Mouse (Mus musculus): ENCODE results near the gene Zmiz1. TPM values are rescaled to one million over a fixed set of nuclear protein-coding genes. Genes with fewer than 3 reads are reported as not detected.
A peak's percentile ranks its signal among the peaks of the same experiment; 100 is the strongest.

Zmiz1 gene
- polyA plus RNA-seq, 1 experiment from 2014 or later, result 42.2 TPM

DNA sequence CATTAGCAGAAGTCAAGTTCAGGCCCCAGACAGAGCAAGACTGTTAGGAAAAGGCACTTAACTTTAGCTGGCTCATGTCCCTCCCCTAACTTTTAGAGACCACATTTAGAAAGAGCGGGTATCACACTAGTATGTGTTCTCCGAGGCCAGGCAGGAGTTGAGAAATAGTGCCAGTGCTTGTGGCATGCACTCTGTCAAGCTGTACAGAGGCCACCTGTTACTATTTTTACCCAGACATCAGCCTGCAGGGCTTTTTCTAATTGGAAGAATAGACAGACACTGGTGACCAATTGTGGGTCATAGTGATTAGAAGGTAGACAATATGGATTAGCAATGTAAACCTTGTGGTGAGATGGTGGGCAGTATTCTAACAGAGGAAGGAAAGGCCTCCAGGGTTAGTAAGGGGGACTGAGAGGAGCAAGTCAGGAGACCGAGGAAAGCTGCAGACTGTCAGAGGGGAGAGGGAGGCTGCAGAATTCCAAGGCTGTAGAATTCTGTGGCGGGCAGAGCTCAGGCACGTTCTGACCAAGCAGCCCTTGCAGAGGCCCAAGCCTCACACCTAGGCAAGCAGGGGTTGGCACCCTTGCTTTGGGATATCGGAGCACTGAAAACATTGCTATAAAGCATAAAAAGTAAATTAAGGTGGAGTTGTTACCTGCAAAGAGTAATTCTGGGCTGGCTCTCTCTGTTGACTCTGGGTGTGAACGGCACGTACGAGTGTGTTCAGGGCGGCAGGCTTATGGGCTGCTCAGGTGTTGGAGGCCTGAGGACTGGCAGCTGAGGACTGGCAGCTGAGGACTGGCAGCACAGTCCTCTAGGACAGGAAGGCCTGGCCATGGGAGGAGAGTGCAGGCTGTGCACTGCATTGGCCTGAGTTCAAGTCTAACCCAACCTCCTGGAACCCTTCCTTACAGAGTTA, 228.3 kb downstream of the Zmiz1 start:
- no peak for DNase-seq (ENCODE audit: low spot score)
- Histone ChIP-seq H3K27me3 (ENCODE audit: low read depth, poor library complexity, severe bottlenecking) (no peaks in the 10 kb centered on the region), H3K27ac (replicated peaks) (no peak overlapping the region), H3K4me1 (no peaks in the 10 kb centered on the region), H3K9me3 (replicated peaks) (no peaks in the 10 kb centered on the region), H3K36me3 (no peaks in the 10 kb centered on the region), H3K4me3 (no peak overlapping the region)
- WGBS, result 84% methylated on average over 10 of the region's 10 CpGs

- H3K9me3 ChIP-seq (replicated peaks), result no peaks in the 10 kb centered on the region
- WGBS, result 81% methylated on average over 6 of the region's 6 CpGs
- peaks cover 29% of the 10 kb centered on the region for H3K36me3 ChIP-seq
- no peak for DNase-seq (ENCODE audit: low spot score)
- H3K4me1 ChIP-seq, result peaks cover 31% of the 10 kb centered on the region
- no peaks in the 10 kb centered on the region for H3K27me3 ChIP-seq (ENCODE audit: low read depth, poor library complexity, severe bottlenecking)
- H3K4me3 ChIP-seq, result peak overlapping the region; percentile 93
- H3K27ac ChIP-seq (replicated peaks), result peak overlapping the region; percentile 89
Measured at GRCm38 (mm10) chr14:25693271-25693887, 234.4 kb downstream of the Zmiz1 start.

DNA sequence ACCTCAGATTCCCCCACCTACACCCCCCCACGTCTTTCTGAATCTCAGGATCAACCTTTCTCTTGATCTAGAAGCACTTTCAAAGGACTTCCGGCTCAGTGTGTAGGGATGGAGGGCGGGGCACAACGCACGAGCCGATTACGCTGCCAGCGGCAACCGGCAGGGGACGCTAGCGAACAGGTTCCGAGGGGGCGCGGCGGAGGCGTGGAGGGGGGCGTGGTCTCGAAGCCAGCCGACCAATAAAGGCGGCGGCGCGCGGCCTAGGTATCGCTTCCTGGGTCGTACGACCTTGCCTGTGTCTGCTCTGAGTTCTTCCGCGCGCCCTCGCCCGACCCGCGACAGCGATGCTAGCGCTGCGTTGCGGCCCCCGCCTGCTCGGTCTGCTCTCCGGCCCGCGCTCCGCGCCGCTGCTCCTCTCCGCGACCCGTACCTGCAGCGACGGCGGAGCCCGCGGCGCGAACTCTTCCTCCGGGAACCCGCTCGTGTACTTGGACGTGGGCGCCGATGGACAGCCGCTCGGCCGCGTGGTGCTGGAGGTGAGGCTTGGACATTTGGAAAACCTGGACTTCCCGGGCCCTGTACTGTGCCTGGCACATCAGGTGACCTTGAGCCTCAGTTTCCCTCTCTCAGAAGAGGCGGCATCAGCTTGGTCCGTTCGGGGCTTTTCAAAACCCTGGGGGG, 235.0 kb downstream of the Zmiz1 start, which contains the start of gene Ppif:
Ppif (plus strand) TSS at position 267 of the 681 bp plus-strand sequence.
- peak within 1 kb of the TSS; percentile 93 for H3K4me3 ChIP-seq
- under 1% methylated on average over 70 of the region's 70 CpGs for WGBS
- peak within 1 kb of the TSS; percentile 89 for H3K27ac ChIP-seq (replicated peaks)

DNA sequence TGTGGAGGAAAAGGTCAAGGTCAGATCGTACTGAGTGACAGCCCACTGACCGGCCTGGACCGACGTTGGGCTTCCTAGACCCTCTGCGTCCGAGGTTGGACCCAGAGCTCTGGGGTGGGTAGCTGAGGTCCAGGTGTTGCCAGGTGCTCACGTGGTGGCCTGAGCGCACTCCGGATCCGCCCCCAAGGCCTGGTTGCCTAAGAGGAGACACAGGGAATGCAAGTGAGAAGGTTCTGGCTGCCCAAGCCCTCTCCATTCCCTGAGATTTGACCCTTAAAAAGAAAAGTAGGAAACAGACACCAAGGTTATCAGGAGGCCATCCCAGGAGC, 235.5 kb downstream of the Zmiz1 start:
- peak overlapping the region; percentile 89 for H3K27ac ChIP-seq (replicated peaks)
- peak overlapping the region; percentile 93 for H3K4me3 ChIP-seq
- peaks cover 41% of the 10 kb centered on the region for H3K36me3 ChIP-seq
- DNase-seq (ENCODE audit: low spot score), result no peak
- under 1% methylated on average over 10 of the region's 10 CpGs for WGBS
- H3K9me3 ChIP-seq (replicated peaks), result no peaks in the 10 kb centered on the region
- peaks cover 31% of the 10 kb centered on the region for H3K4me1 ChIP-seq
- no peaks in the 10 kb centered on the region for H3K27me3 ChIP-seq (ENCODE audit: low read depth, poor library complexity, severe bottlenecking)

More for the DNA sequence above, 235.0 kb downstream of the Zmiz1 start, which contains the start of gene Ppif:
- H3K27me3 ChIP-seq (ENCODE audit: low read depth, poor library complexity, severe bottlenecking), result no peaks in the 10 kb centered on the region
- no peaks in the 10 kb centered on the region for H3K9me3 ChIP-seq (replicated peaks)
- peaks cover 31% of the 10 kb centered on the region for H3K4me1 ChIP-seq
- H3K36me3 ChIP-seq, result peaks cover 36% of the 10 kb centered on the region
- peak; percentile 97 for DNase-seq (ENCODE audit: low spot score)

DNA sequence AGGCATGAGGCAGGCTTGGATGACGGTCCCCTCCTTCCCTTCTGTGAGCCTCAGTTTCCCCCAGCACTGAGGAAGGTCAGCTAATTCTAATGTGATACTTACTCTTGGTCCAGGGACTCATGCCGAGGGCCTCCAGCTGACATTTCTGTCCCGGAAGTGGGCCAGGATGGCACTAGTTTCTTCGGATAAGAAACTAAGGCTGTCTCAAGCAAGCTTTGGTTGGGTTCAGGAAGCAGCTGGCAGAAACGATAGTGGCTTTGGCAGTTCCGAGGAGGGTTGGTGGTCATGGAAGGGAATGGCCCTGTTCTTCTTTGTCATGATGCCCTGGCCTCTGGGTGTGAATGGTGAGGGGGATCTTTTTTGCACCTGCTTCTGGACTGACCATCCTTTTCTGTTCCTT, 236.1 kb downstream of the Zmiz1 start:
- no peaks in the 10 kb centered on the region for H3K27me3 ChIP-seq (ENCODE audit: low read depth, poor library complexity, severe bottlenecking)
- H3K27ac ChIP-seq (replicated peaks), result peak overlapping the region; percentile 89; the same call in 1 of the 2 replicates
- H3K9me3 ChIP-seq (replicated peaks), result no peaks in the 10 kb centered on the region
- 82% methylated on average over 6 of the region's 6 CpGs for WGBS
- H3K4me3 ChIP-seq, result peak overlapping the region; percentile 93
- peaks cover 31% of the 10 kb centered on the region for H3K4me1 ChIP-seq
- peaks cover 46% of the 10 kb centered on the region for H3K36me3 ChIP-seq
- no peak for DNase-seq (ENCODE audit: low spot score)

DNA sequence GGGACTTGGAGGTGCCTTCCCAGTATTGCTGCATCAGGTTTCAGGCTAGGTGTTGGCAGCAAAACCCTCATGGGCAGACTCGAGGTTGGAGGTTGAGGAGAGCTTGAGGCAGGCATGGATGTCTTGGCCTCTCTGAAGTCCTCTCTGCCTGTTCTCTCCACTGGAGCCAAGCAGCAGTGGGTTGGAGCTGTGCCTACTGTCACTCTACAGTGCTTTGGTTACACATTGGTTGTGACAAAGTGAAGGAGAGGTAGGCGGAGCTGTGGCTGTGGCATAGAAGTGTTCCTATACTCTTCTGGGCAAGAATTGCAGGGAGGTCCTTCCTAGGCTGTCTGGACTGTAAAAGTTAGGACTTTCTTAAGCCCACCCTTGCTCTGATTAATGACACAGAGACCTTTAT, 237.4 kb downstream of the Zmiz1 start:
- WGBS, result 88% methylated on average over 2 of the region's 2 CpGs
- peaks cover 49% of the 10 kb centered on the region for H3K36me3 ChIP-seq

DNA sequence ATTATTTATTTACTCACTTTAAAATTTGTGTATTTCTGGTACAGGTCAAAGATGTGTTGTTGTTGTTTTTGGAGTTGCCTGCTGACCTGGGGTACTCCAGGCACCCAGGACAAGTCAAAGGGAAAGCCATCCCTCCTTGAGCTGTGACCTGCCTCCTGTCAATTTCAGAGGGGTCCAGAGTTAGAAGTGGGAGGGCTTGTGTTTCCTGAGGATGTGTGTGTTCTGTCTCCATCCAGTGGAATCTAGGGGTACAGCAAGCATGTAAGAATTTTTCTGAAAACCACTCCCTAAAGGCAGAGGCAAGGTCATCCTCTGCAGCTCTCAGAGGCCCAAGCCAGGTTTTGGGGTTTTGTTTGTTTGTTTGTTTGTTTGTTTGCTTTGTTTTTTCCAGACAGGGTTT, 243.0 kb downstream of the Zmiz1 start:
- no peaks in the 10 kb centered on the region for H3K27me3 ChIP-seq (ENCODE audit: low read depth, poor library complexity, severe bottlenecking)
- no peak overlapping the region for H3K4me3 ChIP-seq
- DNase-seq (ENCODE audit: low spot score), result no peak
- H3K27ac ChIP-seq (replicated peaks), result no peak overlapping the region
- no peaks in the 10 kb centered on the region for H3K9me3 ChIP-seq (replicated peaks)
- no peaks in the 10 kb centered on the region for H3K4me1 ChIP-seq
- H3K36me3 ChIP-seq, result peaks cover 34% of the 10 kb centered on the region

More for the DNA sequence above, 237.4 kb downstream of the Zmiz1 start:
- Histone ChIP-seq H3K27me3 (ENCODE audit: low read depth, poor library complexity, severe bottlenecking) (no peaks in the 10 kb centered on the region), H3K4me3 (no peak overlapping the region), H3K27ac (replicated peaks) (no peak overlapping the region), H3K9me3 (replicated peaks) (no peaks in the 10 kb centered on the region), H3K4me1 (peaks cover 31% of the 10 kb centered on the region)
- DNase-seq (ENCODE audit: low spot score), result no peak

- Histone ChIP-seq H3K27ac (replicated peaks) (no peak overlapping the region; the same call in 1 of the 2 replicates), H3K4me1 (peaks cover 40% of the 10 kb centered on the region), H3K9me3 (replicated peaks) (no peaks in the 10 kb centered on the region), H3K27me3 (ENCODE audit: low read depth, poor library complexity, severe bottlenecking) (no peaks in the 10 kb centered on the region), H3K36me3 (no peaks in the 10 kb centered on the region), H3K4me3 (no peak overlapping the region)
- WGBS, result 70% methylated on average over 5 of the region's 5 CpGs
- no peak for DNase-seq (ENCODE audit: low spot score)
Measured at GRCm38 (mm10) chr14:25707691-25708181, 248.8 kb downstream of the Zmiz1 start.

GRCm38 (mm10) chr14:25708451-25708850, 249.5 kb downstream of the Zmiz1 start:
- Histone ChIP-seq H3K27ac (replicated peaks) (peak overlapping the region; percentile 60), H3K4me3 (no peak overlapping the region), H3K27me3 (ENCODE audit: low read depth, poor library complexity, severe bottlenecking) (no peaks in the 10 kb centered on the region), H3K36me3 (no peaks in the 10 kb centered on the region), H3K4me1 (peaks cover 42% of the 10 kb centered on the region), H3K9me3 (replicated peaks) (no peaks in the 10 kb centered on the region)
- no peak for DNase-seq (ENCODE audit: low spot score)
- WGBS, result 78% methylated on average over 4 of the region's 4 CpGs

DNA sequence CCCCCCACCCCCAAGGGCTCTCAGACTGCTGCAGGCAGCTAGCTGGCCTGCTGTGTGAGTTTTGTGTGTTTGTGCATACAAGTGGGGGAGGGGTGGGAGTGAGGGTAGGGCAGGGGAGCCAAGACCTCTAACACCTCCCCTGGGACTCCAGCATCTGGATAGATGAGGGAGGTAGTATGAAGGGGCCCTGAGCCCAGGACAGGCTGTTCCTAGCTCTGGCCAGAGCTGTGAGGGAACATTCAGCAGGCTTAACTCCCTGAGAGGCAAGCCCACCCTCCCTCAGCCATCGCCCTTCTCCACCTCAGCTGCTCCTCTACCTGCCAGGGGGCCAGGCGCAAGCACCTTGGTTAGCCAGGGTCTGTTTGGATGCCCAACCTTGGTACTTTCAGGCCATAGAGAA, 249.9 kb downstream of the Zmiz1 start:
- DNase-seq (ENCODE audit: low spot score), result no peak
- Histone ChIP-seq H3K36me3 (no peaks in the 10 kb centered on the region), H3K27me3 (ENCODE audit: low read depth, poor library complexity, severe bottlenecking) (no peaks in the 10 kb centered on the region), H3K4me1 (peaks cover 47% of the 10 kb centered on the region), H3K27ac (replicated peaks) (peak overlapping the region; percentile 60), H3K4me3 (no peak overlapping the region), H3K9me3 (replicated peaks) (no peaks in the 10 kb centered on the region)
- 68% methylated on average over 2 of the region's 2 CpGs for WGBS

DNA sequence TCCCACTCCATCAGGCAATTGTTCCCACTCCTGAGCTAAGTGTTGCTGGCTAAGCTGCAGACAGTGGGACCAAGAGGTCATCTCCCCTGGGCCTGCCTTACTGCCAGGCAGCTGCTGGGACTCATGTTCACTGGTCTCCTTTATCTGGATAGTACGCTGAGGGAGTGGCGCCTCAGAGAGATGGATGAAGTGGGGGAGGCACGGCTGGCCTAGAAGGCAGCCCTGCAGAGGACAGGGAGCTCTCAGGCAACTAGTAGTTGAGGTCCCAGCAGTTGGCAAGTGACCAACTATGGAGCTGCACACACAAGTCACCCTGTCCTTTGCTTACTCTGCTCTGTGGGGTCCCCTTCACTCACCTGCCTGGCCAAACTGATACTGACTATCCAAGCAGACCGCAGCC, 251.1 kb downstream of the Zmiz1 start:
- no peaks in the 10 kb centered on the region for H3K9me3 ChIP-seq (replicated peaks)
- 0 out of 2 replicates have a peak overlapping the region, but pooled peaks have one; percentile 13 for H3K27ac ChIP-seq (replicated peaks)
- peaks cover 49% of the 10 kb centered on the region for H3K4me1 ChIP-seq

DNA sequence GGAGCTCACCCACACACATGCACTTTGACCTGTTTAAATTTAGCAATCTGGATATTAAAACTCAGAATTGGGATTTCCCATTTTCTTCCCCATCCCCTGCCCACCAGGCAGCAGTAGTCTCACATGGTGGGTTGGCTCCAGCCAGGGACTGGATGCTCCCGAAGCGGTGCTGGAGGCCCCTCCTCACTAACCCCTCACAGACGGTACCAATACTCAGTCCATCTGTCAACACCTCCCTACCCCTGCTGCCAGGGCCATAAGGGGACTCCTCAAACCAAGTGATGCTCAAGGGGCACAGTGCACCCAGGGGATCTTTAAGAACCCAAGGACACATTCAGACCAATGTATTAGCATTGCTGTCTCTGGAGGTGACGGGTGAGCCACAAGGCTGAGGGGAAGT, 251.7 kb downstream of the Zmiz1 start:
- Histone ChIP-seq H3K4me1 (peaks cover 49% of the 10 kb centered on the region), H3K27ac (replicated peaks) (no peak overlapping the region), H3K9me3 (replicated peaks) (no peaks in the 10 kb centered on the region), H3K36me3 (no peaks in the 10 kb centered on the region), H3K27me3 (ENCODE audit: low read depth, poor library complexity, severe bottlenecking) (no peaks in the 10 kb centered on the region), H3K4me3 (no peak overlapping the region)
- 79% methylated on average over 4 of the region's 4 CpGs for WGBS
- no peak for DNase-seq (ENCODE audit: low spot score)

More for the DNA sequence above, 251.1 kb downstream of the Zmiz1 start:
- H3K4me3 ChIP-seq, result no peak overlapping the region
- H3K36me3 ChIP-seq, result no peaks in the 10 kb centered on the region
- no peak for DNase-seq (ENCODE audit: low spot score)
- 80% methylated on average over 4 of the region's 4 CpGs for WGBS
- H3K27me3 ChIP-seq (ENCODE audit: low read depth, poor library complexity, severe bottlenecking), result no peaks in the 10 kb centered on the region
